In genomic region chr13:24247441-24247840, GRCm38 (mm10) we compare ENCODE assay signal across 13 mouse cellular contexts. TPM values are rescaled to one million over a fixed set of nuclear protein-coding genes. Genes with fewer than 3 reads are reported as not detected.
DNase-seq lines count a peak whose midpoint lies in the region; ATAC-seq and TF ChIP-seq lines count a peak whose summit lies in the region.
"Had no signal": no experiment of that assay in that cellular context is flagged by ENCODE, and none has a peak within 500 bp of the region (broad histone marks: within the 10 kb centered on the region; RNA-seq: fewer than 3 reads in every experiment).

No protein-coding gene starts in this region.

- peak overlapping the region; percentile 14; the same call in 1 of the 2 replicates for H3K27ac ChIP-seq in kidney, embryonic 16.5 days (ENCODE audit: low read length)
- peak overlapping the region; percentile 80 for H3K27ac ChIP-seq in lung, postnatal 0 days (ENCODE audit: low read length)
- peak overlapping the region; percentile 83 for H3K27ac ChIP-seq in small intestine, adult 2 months (ENCODE audit: insufficient read depth, low read depth, low read length)
- H3K27ac ChIP-seq: liver, embryonic 15.5 days had no signal

- H3K27me3 ChIP-seq in kidney, embryonic 16.5 days (ENCODE audit: insufficient read depth, low read length), result no peaks in the 10 kb centered on the region
- H3K27me3 ChIP-seq in lung, postnatal 0 days (replicated peaks; ENCODE audit: insufficient read depth, low read length), result no peaks in the 10 kb centered on the region
- no peaks in the 10 kb centered on the region for H3K27me3 ChIP-seq in small intestine, adult 2 months (ENCODE audit: control insufficient read depth, insufficient read depth, low read length)
- H3K27me3 ChIP-seq: heart, embryonic 12.5 days; liver, embryonic 15.5 days had no signal

- no peaks in the 10 kb centered on the region for H3K9me3 ChIP-seq in kidney, embryonic 16.5 days (ENCODE audit: low read length)
- no peaks in the 10 kb centered on the region for H3K9me3 ChIP-seq in lung, postnatal 0 days (ENCODE audit: low read length)
- H3K9me3 ChIP-seq: heart, embryonic 12.5 days; liver, embryonic 15.5 days had no signal

- no peak overlapping the region for H3K9ac ChIP-seq in kidney, embryonic 16.5 days (replicated peaks; ENCODE audit: low read length)
- H3K9ac ChIP-seq in lung, postnatal 0 days (replicated peaks; ENCODE audit: low read depth), result no peak overlapping the region
- H3K9ac ChIP-seq: heart, embryonic 12.5 days; liver, embryonic 15.5 days had no signal

- H3K4me3 ChIP-seq in kidney, embryonic 16.5 days (ENCODE audit: low read length), result no peak overlapping the region
- H3K4me3 ChIP-seq in lung, postnatal 0 days (ENCODE audit: low read depth, low read length), result no peak overlapping the region
- H3K4me3 ChIP-seq in lung, adult 2 months (replicated peaks; ENCODE audit: extremely low read depth, low read depth, low read length), result no peak overlapping the region
- no peak overlapping the region for H3K4me3 ChIP-seq in small intestine, adult 2 months (ENCODE audit: low read depth, low read length)
- H3K4me3 ChIP-seq: heart, embryonic 12.5 days; liver, embryonic 15.5 days had no signal

- peak; percentile 70 for TF ChIP-seq EP300 in lung, postnatal 0 days (IDR thresholded peaks at IDR 0.05)

- WGBS in kidney, embryonic 16.5 days, result 61% methylated on average over 3 of the region's 3 CpGs
- 23% methylated on average over 3 of the region's 3 CpGs for WGBS in lung, postnatal 0 days
- 49% methylated on average over 3 of the region's 3 CpGs for WGBS in lung, adult 2 months
- 88% methylated on average over 3 of the region's 3 CpGs for whole genome bisulfite sequencing in small intestine, adult 2 months

- DNase-seq in kidney, postnatal 10 days, result no peak
- peak; percentile 77 for DNase-seq in lung, postnatal 0 days (ENCODE audit: low spot score)
- DNase-seq in lung, adult 2 months, result no peak
- DNase-seq in brain, adult 2 months (ENCODE audit: low read depth, low spot score), result peak; percentile 73
- no peak for DNase-seq in cerebellum, postnatal 4 days (ENCODE audit: low spot score in 2 of 2)
- DNase-seq: adrenal gland, postnatal 25 days; cerebellum, postnatal 36 days; gastrocnemius, postnatal 14 days; kidney, postnatal 25 days had no signal

- H3K4me2 ChIP-seq in kidney, embryonic 16.5 days (replicated peaks; ENCODE audit: low read depth, low read length), result no peak overlapping the region
- no peak overlapping the region for H3K4me2 ChIP-seq in lung, postnatal 0 days (replicated peaks; ENCODE audit: low read depth, low read length)
- H3K4me2 ChIP-seq: heart, embryonic 12.5 days; liver, embryonic 15.5 days had no signal

- TF ChIP-seq POLR2A in lung, adult 2 months (IDR thresholded peaks at IDR 0.05; ENCODE audit: borderline replicate concordance, extremely low read depth, low read depth, low read length), result no peak
- TF ChIP-seq POLR2A in small intestine, adult 2 months (IDR thresholded peaks at IDR 0.05; ENCODE audit: low read depth, low read length), result no peak

- ATAC-seq in kidney, embryonic 16.5 days (ENCODE audit: low FRiP score, low TSS enrichment), result no peak
- peak; percentile 61 for ATAC-seq in lung, postnatal 0 days

- peak; percentile 19; the same call in 1 of the 2 replicates for TF ChIP-seq CTCF in lung, postnatal 0 days (IDR thresholded peaks at IDR 0.05)
- no peak for TF ChIP-seq CTCF in lung, adult 2 months (IDR thresholded peaks at IDR 0.05; ENCODE audit: insufficient read depth, low read length)
- TF ChIP-seq CTCF in small intestine, adult 2 months (IDR thresholded peaks at IDR 0.05; ENCODE audit: extremely low read depth, insufficient read length, insufficient replicate concordance, low read depth, low read length), result no peak

- H3K36me3 ChIP-seq in kidney, embryonic 16.5 days (ENCODE audit: insufficient read depth, low read length), result no peaks in the 10 kb centered on the region
- no peaks in the 10 kb centered on the region for H3K36me3 ChIP-seq in lung, postnatal 0 days (ENCODE audit: insufficient read depth, low read length)
- H3K36me3 ChIP-seq in small intestine, adult 2 months (ENCODE audit: control insufficient read depth, insufficient read depth, low read length), result no peaks in the 10 kb centered on the region
- H3K36me3 ChIP-seq: heart, embryonic 12.5 days; liver, embryonic 15.5 days had no signal

- peaks cover 31% of the 10 kb centered on the region for H3K4me1 ChIP-seq in kidney, embryonic 16.5 days (ENCODE audit: insufficient read depth, low read length)
- H3K4me1 ChIP-seq in lung, postnatal 0 days (ENCODE audit: insufficient read depth, low read depth, low read length), result peaks cover 30% of the 10 kb centered on the region; the same call in 1 of the 2 replicates
- peaks cover 27% of the 10 kb centered on the region for H3K4me1 ChIP-seq in lung, adult 2 months (ENCODE audit: control insufficient read depth, insufficient read depth, low read length)
- peaks cover 32% of the 10 kb centered on the region; the same call in 1 of the 2 replicates for H3K4me1 ChIP-seq in small intestine, adult 2 months (ENCODE audit: control insufficient read depth, insufficient read depth, insufficient read length, low read length)

RNA-seq across cellular contexts. Expression of gene Carmil1, which starts 33.2 kb away (rescaled TPM):
- 52.5 and 60.2 TPM in 2 replicates for polyA plus RNA-seq in kidney, embryonic 16.5 days (2015; fragmentation: Nextera tagmentation; extraction: Ambion mirVana)
- polyA plus RNA-seq in lung, postnatal 0 days (2015; fragmentation: Nextera tagmentation; extraction: Ambion mirVana), result 46.1 and 47.5 TPM in 2 replicates
- polyA plus RNA-seq in lung, adult 2 months (2012; rRNA removed), result 9.5 and 17.3 TPM in 2 replicates
- polyA plus RNA-seq in small intestine, adult 2 months (2012; rRNA removed), result 3.6 and 9.8 TPM in 2 replicates

Comparison
In these comparisons a context has a peak if more than half of its experiments do, and no peak if none do; other contexts are left out.
1. DNase-seq: peak in lung, postnatal 0 days (single experiment) and brain, adult 2 months (single experiment); none in kidney, postnatal 10 days (single experiment), lung, adult 2 months (single experiment) and cerebellum, postnatal 4 days (0 of 2).
2. H3K27ac ChIP-seq: peak in every context shown above with its lines; median percentile 83 in small intestine, adult 2 months; 80 in lung, postnatal 0 days; 14 in kidney, embryonic 16.5 days.